Mouse (Mus musculus) common myeloid progenitor, adult 5-6 weeks (primary cell): ENCODE results near the gene Abcb6. TPM values are rescaled to one million over a fixed set of nuclear protein-coding genes. Genes with fewer than 3 reads are reported as not detected.

ENCODE experiments used
- ATAC-seq: replicated peaks from 2 replicates; pipeline ENCODE4 v1.8.0; 2016; ENCODE audit warnings: low read depth, mild to moderate bottlenecking, moderate TSS enrichment, inconsistent platforms; ENCODE audit not compliant: poor library complexity, severe bottlenecking
- total RNA-seq: library from RNA; stranded (forward); fragments of 200-1000, 187-1606 nt; gene quantifications from 2 replicates; pipeline ENCODE4 v1.2.3, GENCODE M21; 2017

Gene Abcb6
- total RNA-seq, 1 experiment from 2014 or later: 17.8 TPM

DNA sequence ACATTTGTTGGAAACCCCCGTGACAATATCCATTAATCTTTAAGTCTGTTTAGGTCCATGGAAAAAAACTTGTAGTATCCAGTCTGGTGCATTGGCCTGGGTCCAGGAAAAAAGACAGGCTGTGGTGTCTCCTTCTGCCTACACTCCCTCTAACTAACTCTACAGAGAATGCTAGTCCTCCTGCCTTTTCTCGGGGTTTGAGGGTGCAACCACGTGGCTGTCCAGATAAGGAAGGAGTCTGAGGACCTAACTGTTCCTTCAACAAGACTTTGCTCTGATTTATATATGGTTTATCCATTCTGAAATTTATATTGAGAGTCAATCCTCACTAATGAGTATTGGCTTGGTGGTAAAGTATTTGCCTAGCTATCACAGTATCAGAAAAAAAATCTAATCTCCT lies 24.4 kb downstream of the Abcb6 start:
- ATAC-seq: no peak

DNA sequence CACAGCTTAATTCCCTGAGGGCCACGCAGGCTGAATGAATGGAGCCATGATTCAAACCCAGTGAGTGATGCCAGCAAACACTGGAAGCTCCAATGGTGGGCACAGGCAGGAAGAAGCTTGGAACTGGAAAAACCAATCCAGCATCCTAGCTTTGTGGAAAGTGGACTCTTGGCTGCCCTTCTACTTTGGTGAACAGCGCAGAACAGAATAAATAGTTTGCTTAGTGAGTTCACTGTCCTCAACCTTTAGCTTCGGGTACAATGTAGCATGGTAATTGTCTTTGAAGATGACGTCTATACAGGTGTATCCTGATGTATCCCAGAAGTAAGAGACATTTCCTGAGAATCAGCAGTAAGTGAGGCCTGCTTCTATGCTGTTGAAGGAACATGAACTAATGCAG lies 31.5 kb downstream of the Abcb6 start:
- ATAC-seq: no peak

DNA sequence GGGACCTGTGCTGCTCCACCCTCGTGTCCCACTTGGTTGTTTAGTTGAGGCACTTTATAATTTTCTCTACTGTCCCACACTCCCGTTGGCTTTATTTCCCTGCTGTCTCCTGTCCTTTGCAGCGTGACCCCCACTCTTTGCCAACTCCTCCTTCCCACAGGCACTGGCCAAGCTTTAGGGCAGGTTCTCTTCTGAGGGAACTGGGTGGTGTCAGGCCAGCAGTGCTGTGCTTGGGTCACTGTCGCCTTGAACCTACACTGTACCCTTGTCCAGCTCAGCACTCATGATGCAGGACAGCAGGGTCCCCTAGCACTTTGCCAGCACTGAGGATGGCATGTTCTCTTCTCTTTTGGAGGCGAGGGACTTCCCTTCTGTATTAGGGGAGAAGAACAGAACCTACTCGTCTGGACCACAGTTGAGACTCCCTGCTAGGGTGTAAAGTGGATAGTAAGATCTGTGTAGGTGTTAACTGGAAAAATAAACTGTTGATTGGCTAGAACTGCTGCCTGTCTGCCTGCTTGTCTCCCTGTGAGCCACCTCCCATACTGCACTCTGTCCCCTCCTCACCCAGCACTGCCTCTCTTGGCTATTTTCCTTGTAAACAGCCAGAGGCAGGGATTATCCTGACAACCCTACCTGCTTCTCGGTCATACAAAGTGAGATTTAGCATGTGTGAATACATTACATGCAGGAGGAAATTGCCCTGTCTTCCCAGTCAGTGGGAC lies 32.6 kb downstream of the Abcb6 start:
- ATAC-seq: no peak

DNA sequence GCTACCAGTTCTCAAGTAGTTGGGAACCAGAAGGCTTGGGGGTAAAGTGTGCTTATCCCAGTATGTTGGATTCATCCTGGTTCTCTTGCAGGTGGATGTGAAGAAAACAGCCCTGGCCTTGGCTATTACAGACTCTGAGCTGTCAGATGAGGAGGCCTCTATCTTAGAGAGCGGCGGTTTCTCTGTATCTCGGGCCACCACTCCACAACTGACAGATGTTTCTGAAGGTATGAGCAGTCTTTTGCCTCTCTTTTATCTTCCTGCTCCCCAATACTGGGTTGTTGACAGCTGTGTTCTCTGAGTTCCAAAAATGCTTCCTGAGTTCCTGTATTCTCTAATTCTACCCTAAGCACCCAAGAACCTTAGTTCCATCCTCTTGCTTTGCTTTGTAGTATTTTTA lies 34.6 kb downstream of the Abcb6 start:
- ATAC-seq: no peak

DNA sequence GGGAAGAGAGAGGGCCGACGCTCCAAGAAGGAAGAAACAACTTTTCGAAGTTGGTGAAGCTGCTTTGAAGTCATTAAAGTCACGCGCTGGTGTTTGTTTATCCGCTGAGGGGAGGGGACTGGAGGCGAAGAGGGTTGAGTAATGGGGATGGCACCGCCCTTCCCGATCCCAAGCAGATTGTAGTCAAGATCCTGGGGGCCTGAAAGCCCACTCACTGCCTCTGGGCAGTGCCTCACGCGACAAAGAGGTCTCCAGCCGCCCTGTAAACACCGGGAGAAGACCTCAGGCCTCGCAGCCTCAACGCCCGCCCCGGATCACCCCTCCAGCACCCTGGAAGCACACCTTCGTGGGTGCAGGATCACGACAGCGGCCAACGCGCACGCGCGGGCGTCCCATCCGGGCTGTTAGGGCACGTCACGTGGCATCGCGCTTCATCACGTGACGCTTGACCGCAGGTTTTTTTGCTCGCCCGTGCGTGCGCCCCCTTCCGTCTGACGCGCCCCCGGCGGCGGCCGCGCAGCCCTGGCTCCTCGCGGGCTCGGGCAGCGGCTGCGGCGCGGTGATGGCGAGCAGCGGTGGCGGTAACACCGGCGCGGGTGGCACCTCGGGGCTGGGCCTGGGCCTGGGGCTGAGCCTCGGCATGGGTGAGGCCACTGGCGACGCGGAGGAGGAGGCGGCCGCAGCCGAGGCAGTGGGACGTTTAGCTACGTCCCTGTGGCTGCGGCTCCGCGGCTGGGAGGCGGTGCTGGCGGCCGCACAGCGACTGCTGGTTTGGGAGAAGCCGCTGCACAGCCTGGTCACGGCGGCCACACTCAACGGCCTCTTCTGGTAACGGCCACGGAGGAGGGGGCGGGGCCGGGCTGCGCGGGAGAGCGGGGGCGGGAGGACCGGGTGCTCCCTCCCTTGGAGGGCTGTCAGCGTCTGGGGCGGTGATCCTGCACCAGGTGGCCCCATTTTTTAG lies 37.6 kb downstream of the Abcb6 start, which contains the start of the genes Cnppd1 and Retreg2:
TSS of gene Cnppd1 (minus strand) at position 411 of the 961 bp plus-strand sequence.
TSS of gene Retreg2 (plus strand) at position 478 of the 961 bp plus-strand sequence.
- peak; percentile 62 for ATAC-seq

DNA sequence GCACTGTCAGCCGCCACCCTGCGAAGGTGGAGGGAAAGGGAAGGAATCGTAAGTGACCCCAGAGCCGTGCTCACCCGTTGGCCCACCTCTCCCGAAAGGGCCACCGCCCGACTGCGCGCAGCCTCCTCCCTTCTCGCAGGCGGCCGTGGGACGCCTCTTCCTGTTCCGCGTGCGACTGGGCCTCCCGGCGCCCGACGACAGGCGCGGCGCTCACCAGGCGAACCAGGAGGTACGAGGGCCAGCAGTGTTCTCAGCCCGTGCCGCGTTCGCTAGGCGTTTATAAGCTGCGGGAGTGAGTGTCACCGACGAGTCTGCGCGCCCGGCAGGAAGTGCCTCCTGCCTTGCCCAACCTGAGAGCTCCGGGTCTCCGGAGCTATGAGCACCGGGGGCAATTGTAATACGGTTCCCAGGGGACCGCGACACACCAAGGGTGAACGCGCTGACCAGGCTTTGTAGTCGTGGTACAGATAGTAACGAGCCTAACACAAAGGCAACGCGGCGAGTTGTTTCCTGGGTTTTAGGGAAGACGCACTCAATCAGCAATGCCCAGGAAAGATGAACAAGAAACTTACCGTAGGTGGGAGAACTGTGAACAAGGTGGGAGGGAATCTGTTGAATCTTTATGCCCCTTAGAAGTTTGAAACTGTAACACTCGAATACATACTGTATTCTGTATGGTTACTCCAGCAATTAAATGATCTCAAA lies 38.6 kb downstream of the Abcb6 start:
- peak; percentile 65 for ATAC-seq

DNA sequence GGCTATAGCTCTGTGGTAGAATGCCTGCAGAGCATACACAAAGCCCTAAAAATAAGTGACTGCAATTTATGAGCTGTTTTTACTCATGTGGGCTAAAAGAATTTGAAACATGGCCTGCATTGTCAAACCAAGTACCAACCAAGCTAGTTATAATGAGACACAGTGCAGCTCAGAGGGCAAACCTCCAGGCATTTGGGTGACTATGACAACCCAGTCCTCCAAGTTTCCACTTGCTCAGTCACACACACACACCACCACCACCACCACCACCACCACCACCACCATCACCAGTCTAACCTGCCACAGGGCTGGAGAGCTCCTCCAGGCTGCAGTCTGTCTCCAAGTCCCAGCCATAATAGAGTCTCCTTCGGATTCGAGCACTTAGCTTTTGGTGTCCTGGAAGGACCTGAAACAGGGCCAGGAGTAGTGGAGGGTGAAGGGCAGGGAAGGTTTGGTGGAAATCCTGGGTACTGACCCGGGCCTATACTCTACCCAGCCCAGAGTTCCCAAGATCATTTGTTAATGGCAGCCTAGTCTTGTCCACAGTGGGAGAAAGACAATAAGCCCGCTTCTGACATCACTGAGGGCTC lies 39.5 kb downstream of the Abcb6 start:
- no peak for ATAC-seq

DNA sequence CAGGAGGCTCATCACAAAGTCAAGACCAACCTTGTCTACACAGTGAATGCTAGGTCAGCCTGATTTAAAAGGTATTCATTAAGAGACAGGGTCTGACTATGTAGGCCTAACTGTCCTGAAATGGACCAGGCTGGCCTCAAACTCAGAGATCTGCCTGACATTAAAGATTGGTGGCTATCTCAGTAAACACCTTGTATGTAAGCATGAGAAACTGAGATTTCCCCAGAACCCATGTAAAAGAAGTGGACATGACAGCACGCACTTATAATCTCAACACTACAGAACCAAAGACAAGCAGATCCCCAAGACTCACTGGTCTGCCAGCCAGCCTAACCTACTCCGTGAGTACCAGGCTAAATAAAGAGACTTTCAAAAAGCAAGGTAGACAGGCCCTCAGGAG lies 41.7 kb downstream of the Abcb6 start:
- no peak for ATAC-seq

DNA sequence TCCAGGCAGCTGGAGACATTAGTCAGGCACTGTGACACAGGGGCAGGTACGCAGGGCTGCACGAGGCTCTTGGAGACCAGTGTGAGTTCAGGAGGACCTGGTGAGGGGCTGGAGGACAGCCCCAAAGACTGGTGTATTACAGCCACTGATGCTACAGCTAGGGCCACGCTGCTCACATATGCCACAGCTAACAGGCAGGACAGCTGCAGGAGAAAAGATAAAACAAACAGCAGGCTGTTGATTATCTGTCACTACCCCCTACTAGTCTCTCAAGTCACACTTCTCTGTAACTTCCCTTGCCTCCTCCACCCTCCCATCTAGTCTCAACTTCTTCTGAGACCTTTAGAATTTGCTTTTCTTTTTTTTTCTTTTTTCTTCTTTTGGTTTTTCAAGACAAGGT lies 43.5 kb downstream of the Abcb6 start:
- peak; percentile 45 for ATAC-seq

DNA sequence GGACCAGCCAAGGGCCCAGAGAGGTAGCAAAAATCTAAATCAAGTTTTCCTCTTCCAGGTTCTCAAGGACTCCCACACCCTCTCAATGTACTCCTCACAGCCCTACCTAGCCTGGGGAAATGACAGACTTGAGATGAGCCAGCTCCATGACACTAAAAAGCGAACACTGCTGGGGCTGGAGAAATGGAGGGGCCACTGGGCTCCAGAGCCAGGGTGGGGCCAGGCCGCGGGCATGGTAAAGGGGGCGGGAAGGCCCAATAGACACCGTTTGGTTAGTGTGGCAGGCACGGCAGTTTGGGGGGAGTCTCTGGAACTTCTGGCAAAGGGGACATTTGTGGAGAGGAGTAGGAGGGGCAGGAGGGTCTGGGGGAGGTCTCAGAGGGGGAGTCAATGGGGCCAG lies 43.9 kb downstream of the Abcb6 start:
- ATAC-seq: no peak

DNA sequence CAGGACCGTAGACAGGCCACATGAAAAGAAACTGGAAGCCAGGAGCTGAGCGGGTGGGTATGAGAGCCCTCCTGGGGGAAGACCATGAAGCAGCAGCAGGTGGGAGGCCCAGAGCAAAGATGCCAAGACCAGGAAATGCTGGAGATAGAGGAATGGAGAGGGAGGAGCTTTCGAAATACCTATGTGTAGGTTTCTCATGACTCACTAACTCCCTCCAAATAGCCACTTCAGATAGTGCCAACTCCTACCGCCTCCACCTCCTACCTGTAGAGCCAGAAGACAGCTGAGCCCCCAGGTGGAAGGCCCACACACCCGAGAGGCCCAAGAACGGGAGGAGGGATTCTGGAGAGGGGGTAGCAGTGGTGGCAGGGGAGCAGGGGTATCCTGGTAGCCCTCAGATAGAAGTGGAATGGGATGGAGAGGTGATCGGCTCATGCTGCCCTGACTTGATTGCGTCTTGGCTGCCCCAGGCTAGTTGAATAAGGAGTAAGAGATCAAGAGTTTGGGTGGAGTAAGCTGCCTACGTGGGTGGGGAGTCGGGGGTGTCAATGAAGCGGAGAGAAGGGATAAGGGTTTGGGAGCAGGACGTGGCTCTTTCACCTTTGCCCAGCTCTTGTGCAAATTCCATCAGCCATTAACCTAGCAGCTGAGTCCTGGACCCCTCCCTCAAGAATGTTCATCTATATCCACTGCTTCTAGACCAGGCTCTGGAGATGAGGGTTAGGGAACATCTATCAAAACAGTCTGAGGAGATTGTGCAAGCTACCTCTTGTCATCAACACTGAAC lies 46.6 kb downstream of the Abcb6 start, which contains the start of gene Slc23a3:
TSS of gene Slc23a3 (minus strand) at position 470 of the 787 bp plus-strand sequence.
- ATAC-seq: no peak

DNA sequence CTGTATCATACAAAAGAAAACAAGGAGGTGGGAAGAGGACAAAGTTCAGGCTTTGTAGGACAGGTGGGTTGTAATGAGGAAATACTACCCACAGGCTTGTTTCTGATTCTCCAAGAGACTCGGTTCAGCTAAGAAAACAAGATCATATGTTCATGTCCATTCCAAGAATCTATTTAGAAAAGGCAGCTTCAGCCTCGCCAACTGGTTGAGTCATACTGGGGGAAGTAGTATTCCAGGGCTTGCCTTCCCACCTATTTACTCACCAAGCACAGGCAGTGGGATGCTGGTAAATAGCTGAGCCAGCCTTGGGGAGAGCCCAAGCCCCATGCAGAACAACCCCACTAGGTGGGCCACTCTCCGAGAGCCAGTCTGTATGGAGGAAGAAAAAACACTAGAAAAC lies 51.6 kb downstream of the Abcb6 start:
- no peak for ATAC-seq

DNA sequence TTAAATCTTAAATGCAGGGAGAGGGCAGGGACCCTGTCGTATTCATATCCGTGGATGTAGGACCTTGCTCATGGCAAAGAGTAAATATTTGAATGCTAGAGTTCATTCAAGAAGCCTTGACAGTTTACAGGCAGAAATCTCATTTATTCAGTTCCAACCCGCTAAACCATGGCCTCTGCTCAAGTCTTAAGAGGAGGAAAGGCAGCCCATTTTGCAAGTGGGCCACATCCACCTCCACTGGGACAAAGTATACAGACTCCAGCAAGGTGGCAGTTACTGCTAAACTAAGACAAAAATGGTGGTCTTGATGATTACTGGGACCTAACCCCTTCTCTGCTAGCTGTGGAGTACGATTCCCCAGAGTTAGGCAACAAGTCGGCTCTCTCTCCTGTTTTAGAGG lies 54.8 kb downstream of the Abcb6 start:
- no peak for ATAC-seq

DNA sequence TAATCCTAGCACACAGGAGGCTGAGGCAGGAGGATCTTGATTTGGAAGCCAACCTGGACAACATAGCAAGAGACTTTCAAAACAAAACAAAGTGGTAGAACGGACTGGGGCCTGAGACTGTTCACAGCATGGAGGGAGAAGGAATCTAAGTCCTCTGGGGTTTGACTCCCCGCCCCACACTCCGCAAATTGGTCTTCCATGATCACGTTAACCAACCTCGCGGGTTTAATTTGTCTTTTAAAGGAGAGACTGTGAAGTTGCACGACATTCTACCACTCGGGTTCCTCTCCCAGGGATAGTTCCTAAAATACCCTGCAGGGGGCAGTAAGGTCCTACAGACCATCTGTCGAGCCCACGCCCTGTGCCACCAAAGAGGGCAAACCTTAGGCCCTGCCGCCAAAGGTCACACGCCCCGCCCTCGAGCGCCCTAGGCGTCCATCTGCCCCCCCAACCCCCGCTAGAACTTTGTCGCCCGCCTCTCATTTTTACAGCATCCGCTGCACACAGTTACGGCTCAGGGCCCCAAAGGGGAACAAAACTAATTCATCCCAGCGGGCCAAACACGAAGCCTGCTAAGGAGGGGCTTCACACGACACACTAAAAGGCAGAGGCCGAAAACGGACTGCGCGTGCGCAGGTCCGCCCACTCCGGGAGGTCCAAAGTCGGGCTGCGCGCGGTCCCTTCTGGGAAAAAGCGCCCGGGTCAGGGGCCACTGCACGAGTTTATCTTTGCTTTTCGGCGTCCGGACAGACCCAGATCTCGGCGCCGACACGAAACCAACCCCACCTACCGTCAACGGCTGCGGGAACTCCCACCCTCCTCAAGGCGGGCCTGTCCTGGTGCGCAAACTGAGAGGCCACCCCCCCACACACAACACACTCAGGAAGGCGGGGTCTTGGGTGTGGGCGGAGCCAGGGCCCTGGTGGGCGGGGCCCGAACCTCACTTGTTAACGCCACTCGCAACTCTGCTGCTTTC lies 55.6 kb downstream of the Abcb6 start, which contains the start of gene Nhej1:
TSS of gene Nhej1 (minus strand) at position 855 of the 976 bp plus-strand sequence.
- ATAC-seq: peak; percentile 89

DNA sequence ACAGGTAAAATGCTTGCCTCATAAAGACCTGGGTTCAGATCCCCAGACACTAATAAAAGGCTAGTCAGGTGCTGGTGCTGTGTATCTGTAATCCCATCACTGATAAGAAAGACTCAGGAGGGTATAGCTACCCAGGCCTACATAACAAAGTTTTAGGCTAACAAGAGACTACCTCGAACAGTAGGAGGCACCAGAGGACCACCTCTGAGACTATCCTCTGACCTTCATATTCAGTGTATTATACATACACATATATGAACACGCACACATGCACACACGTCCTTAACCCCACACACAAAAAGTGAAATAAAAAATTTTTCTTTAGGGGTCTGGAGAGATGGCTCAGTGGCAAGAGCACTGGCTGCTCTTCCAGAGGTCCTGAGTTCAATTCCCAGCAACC lies 58.0 kb downstream of the Abcb6 start:
- ATAC-seq: no peak
